Mouse (Mus musculus) heart, adult 2 months (tissue): Measurements from ENCODE around the gene Exoc4. TPM values are rescaled to one million over a fixed set of nuclear protein-coding genes. Genes with fewer than 3 reads are reported as not detected.

Source experiments
- DNase-seq, 2 experiments: peaks; one replicate each; pipeline ENCODE4 v3.0.0; 2021
- H3K27ac ChIP-seq: fragments of 200-600 bp; 2 replicates; pipeline ENCODE4 v1.8.1; 2022
- H3K27me3 ChIP-seq: fragments of 200-500 bp; 2 replicates; pipeline ENCODE4 v1.6.1; 2012; ENCODE audit warnings: mild to moderate bottlenecking, low read length, inconsistent platforms, mixed read lengths; ENCODE audit not compliant: control insufficient read depth, insufficient read depth
- H3K36me3 ChIP-seq: fragments of 200-500 bp; 2 replicates; pipeline ENCODE4 v1.6.1; 2012; ENCODE audit warnings: low read length, inconsistent platforms; ENCODE audit not compliant: control insufficient read depth, insufficient read depth
- H3K4me1 ChIP-seq: fragments of 200-500 bp; 2 replicates; pipeline ENCODE4 v1.6.1; 2011; ENCODE audit warnings: low read length; ENCODE audit not compliant: control insufficient read depth, insufficient read depth
- H3K4me3 ChIP-seq: fragments of 200-600 bp; 2 replicates; pipeline ENCODE4 v1.8.1; 2022
- H3K79me2 ChIP-seq: fragments of 200-500 bp; replicated peaks from 2 replicates; pipeline ENCODE4 v1.6.1; 2012; ENCODE audit warnings: mild to moderate bottlenecking, inconsistent platforms, low read length, moderate library complexity, mixed read lengths; ENCODE audit not compliant: control insufficient read depth, insufficient read depth
- H3K9ac ChIP-seq: fragments of 200-500 bp; 2 replicates; pipeline ENCODE4 v1.6.1; 2012; ENCODE audit warnings: low read depth, mild to moderate bottlenecking, control low read depth, inconsistent platforms, low read length, mixed read lengths
- CTCF ChIP-seq: fragments of 200-600 bp; IDR thresholded peaks from 2 replicates; pipeline ENCODE4 v1.8.1; 2022; ENCODE audit warnings: antibody characterized with exemption, mild to moderate bottlenecking, moderate library complexity
- EP300 ChIP-seq: fragments of 200-500 bp; IDR thresholded peaks from 2 replicates; pipeline ENCODE4 v1.6.1; 2011; ENCODE audit warnings: low read depth, low read length, control low read depth; ENCODE audit not compliant: insufficient read depth
- POLR2A ChIP-seq: fragments of 200-500 bp; IDR thresholded peaks from 2 replicates; pipeline ENCODE4 v1.6.1; 2011; ENCODE audit warnings: mild to moderate bottlenecking, low read depth, low read length, control low read depth; ENCODE audit not compliant: insufficient read depth
- WGBS: fragments of 180-500 bp; shearing (Covaris S2); methylation state at CpG from one replicate; pipeline ENCODE4 v1.1.7; 2018; 5-methylcytosine and 5-hydroxymethylcytosine counted together
- intact Hi-C: fragments of 180-260 bp; cut with DNase I; formaldehyde crosslinking; loops from one replicate; pipeline ENCODE4 v1.15.1; 2025
- polyA plus RNA-seq: library from polyadenylated mRNA; depleted of rRNA; stranded (reverse); fragments of >200 nt; gene quantifications from 2 replicates; pipeline ENCODE4 v1.2.3, GENCODE M21; 2012
- total RNA-seq, 2 experiments: library from RNA; stranded (reverse); gene quantifications; 2 replicates each; pipeline ENCODE4 v1.2.3; 2021

The Exoc4 gene
- total and polyA plus RNA-seq, 3 experiments, result 9.9 to 36.0 (median 34.0) TPM

DNA sequence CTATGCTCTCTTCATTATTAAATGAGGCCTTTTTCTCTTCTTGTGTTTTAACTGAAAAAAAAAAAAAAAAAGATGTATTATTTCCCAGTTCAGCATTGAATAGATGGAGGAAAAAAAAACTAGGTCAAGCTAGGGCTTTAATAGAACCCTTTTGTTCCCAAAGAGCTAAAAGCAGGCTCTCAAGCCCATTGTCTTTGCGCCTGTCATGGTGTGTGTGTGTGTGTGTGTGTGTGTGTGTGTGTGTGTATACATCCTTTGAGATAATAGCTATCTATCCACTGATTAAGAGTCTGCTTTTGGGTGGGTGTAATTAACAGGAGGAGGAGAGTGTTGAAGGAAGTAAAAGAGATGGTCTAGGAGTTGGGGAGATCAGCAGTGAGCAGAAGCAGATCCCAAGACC lies 594.0 kb downstream of the Exoc4 start:
- Histone ChIP-seq H3K9ac (no peak overlapping the region), H3K79me2 (no peaks in the 10 kb centered on the region), H3K36me3 (no peaks in the 10 kb centered on the region; the same call in 1 of the 2 replicates), H3K27me3 (no peaks in the 10 kb centered on the region), H3K4me3 (no peak overlapping the region), H3K27ac (no peak overlapping the region), H3K4me1 (no peaks in the 10 kb centered on the region)
- 79% methylated on average over 1 of the region's 1 CpGs for WGBS
- TF ChIP-seq POLR2A (no peak), EP300 (no peak), CTCF (no peak)
- DNase-seq, result no peak
- intact Hi-C loops, result no loop called here

GRCm38 (mm10) chr6:33859049-33859448 lies 610.2 kb downstream of the Exoc4 start:
- intact Hi-C loops, result no loop called here
- Histone ChIP-seq H3K27me3 (no peaks in the 10 kb centered on the region), H3K36me3 (no peaks in the 10 kb centered on the region; the same call in 1 of the 2 replicates), H3K4me3 (no peak overlapping the region), H3K27ac (no peak overlapping the region), H3K79me2 (no peaks in the 10 kb centered on the region), H3K9ac (no peak overlapping the region), H3K4me1 (peaks cover 2% of the 10 kb centered on the region; the same call in 1 of the 2 replicates)
- DNase-seq, result no peak
- no peak for TF ChIP-seq CTCF
- TF ChIP-seq POLR2A, result no peak
- TF ChIP-seq EP300, result no peak
- 81% methylated on average over 3 of the region's 3 CpGs for WGBS

DNA sequence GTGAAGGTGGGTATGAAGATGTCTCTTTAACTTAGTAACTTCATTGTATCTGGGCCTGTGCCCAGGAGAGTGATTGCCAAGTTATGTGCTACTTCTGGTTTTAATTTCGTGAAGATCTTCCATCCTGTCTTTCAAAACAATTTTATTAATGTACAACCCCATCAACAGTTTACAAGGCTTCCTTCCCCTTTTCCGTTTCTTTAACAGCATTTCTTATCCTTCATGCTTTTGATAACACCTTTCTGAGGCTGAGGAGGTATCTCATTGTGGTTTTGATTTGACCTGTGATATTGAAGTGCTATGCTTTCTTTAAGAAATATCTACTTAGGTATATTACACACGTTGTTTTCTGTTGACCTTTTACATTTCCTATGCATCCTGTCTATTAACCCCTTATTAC lies 616.9 kb downstream of the Exoc4 start:
- H3K9ac ChIP-seq, result no peak overlapping the region
- no peaks in the 10 kb centered on the region for H3K4me1 ChIP-seq
- peaks cover 2% of the 10 kb centered on the region for H3K36me3 ChIP-seq
- H3K27me3 ChIP-seq, result no peaks in the 10 kb centered on the region
- intact Hi-C loops, result no loop called here
- H3K27ac ChIP-seq, result no peak overlapping the region
- TF ChIP-seq POLR2A (no peak), EP300 (no peak), CTCF (no peak)
- H3K79me2 ChIP-seq, result no peaks in the 10 kb centered on the region
- WGBS, result 32% methylated on average over 3 of the region's 3 CpGs
- H3K4me3 ChIP-seq, result no peak overlapping the region
- DNase-seq, result no peak

- Histone ChIP-seq H3K27ac (no peak overlapping the region), H3K9ac (no peak overlapping the region), H3K27me3 (no peaks in the 10 kb centered on the region), H3K4me3 (no peak overlapping the region), H3K79me2 (no peaks in the 10 kb centered on the region), H3K36me3 (peaks cover 2% of the 10 kb centered on the region), H3K4me1 (no peaks in the 10 kb centered on the region)
- TF ChIP-seq CTCF, result no peak
- TF ChIP-seq EP300, result no peak
- TF ChIP-seq POLR2A, result no peak
- no peak for DNase-seq
- WGBS, result 85% methylated on average over 3 of the region's 3 CpGs
- intact Hi-C loops, result no loop called here
Observed at GRCm38 (mm10) chr6:33866901-33867580, 618.2 kb downstream of the Exoc4 start.

- DNase-seq, result no peak
Observed at GRCm38 (mm10) chr6:33869251-33869650, 620.4 kb downstream of the Exoc4 start.

GRCm38 (mm10) chr6:33870468-33871142 lies 621.7 kb downstream of the Exoc4 start:
- Histone ChIP-seq H3K79me2 (no peaks in the 10 kb centered on the region), H3K27ac (no peak overlapping the region), H3K27me3 (no peaks in the 10 kb centered on the region), H3K4me3 (no peak overlapping the region), H3K36me3 (peaks cover 2% of the 10 kb centered on the region), H3K4me1 (no peaks in the 10 kb centered on the region), H3K9ac (no peak overlapping the region)
- DNase-seq, result no peak
- 44% methylated on average over 9 of the region's 9 CpGs for WGBS
- intact Hi-C loops, result no loop called here
- TF ChIP-seq EP300 (no peak), CTCF (no peak), POLR2A (no peak)

More at GRCm38 (mm10) chr6:33869251-33869650, 620.4 kb downstream of the Exoc4 start:
- Histone ChIP-seq H3K27ac (no peak overlapping the region), H3K36me3 (peaks cover 2% of the 10 kb centered on the region), H3K27me3 (no peaks in the 10 kb centered on the region), H3K9ac (no peak overlapping the region), H3K4me1 (no peaks in the 10 kb centered on the region), H3K4me3 (no peak overlapping the region), H3K79me2 (no peaks in the 10 kb centered on the region)
- WGBS, result 69% methylated on average over 3 of the region's 3 CpGs
- TF ChIP-seq POLR2A, result no peak
- no peak for TF ChIP-seq EP300
- no peak for TF ChIP-seq CTCF
- intact Hi-C loops, result no loop called here
